Mouse (Mus musculus): ENCODE measurements around the gene Ctnnb1.

DNA sequence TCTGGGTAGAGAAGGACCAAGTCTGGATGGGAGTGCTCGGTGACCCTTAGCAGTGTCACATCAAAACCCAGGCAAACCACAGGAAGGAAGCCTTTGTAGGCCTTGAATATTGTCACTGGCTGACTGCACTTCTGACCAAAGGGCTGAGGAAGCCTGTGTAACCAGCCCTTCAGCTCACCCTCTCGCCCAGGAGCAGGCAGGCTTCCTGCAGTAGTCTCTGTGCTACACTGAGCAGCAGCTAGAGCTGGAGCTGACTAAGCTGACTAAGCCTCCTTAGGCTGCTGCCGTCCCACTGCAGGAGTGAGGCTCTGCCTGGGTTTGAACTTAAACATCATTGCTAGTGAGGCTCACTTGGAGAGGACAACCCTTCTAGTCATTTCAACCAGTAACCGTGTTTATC, 31.6 kb downstream of the Ctnnb1 start:
- TF ChIP-seq CTCF (IDR thresholded peaks at IDR 0.05) = no peak
- no peak for TF ChIP-seq EP300 (IDR thresholded peaks at IDR 0.05)
